Mouse (Mus musculus): ENCODE data around the gene Nasp.
A peak's percentile ranks its signal among the peaks of the same experiment; 100 is the strongest.
"Not testable (repeated sequence)": the region's sequence is repeated elsewhere in the genome, so short reads cannot be mapped to it uniquely, and the experiment has no call there.

Nasp gene

DNA sequence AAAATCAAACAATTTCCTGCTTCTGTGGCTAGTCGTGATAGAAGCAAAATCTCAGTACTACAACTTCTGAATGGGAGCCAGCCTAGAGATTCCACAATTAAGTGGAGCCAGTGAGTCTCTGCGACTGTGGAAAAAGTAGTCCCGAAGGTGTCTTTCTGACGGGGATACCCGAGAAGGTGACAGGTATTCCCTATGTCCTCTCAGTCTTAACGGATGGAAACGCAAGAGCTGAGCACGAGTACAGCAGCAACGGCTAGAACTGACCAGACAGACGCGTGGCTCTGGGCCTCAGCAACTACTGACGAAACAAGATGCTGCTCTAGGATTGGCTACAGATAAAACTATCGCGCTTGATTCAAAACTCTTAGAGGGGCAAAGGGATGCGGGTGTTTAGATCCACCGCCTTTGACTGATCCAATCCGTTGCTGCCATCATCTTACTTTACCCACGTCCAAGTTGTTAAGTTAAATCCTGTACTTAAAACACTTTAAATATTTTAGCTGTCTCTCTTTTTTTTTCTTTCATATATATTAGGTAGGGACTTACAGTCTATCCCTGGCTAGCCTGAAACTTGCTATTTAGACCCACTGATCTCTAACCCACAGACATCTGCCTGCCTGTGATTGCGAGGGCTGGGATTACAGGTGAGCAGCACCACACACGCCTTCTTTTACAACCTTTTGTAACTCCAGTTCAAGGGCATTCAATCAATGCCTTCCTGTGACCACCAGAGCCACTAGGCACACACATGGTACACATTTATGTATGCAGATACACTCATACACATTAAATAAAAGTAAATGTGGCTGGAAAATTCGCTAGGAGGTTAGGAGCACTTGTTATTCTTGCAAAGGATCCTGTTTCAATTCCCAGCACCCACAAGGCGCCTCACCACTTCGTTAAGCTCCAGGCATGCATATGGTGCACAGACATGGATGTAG lies at the start of gene Nasp:
Nasp (minus strand) TSS at position 220 of the 941 bp plus-strand sequence.
- DNase-seq (ENCODE audit: low spot score) = no peak

DNA sequence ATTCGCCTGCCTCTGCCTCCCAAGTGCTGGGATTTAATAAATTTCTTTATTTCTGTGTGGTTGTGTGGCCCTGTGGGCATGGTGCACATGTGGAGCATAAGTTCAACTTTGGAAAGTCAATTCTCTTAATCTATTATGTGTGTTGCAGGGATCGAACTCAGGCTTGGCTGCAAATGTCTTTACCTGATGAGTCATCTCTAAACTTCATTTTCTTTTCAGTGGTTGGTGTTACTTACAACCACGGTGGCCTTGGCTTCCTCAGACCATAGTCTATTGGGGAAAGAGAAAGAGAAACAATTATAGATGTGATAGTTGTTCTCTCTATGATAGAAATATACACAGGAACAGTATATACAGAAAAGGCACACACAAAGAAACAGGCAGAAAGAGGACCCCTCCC lies 48.3 kb upstream of the Nasp start:
- no peak for DNase-seq (ENCODE audit: low spot score)

GRCm38 (mm10) chr4:116674761-116675160 lies 47.0 kb upstream of the Nasp start:
- not testable (repeated sequence) for DNase-seq (ENCODE audit: low spot score)

DNA sequence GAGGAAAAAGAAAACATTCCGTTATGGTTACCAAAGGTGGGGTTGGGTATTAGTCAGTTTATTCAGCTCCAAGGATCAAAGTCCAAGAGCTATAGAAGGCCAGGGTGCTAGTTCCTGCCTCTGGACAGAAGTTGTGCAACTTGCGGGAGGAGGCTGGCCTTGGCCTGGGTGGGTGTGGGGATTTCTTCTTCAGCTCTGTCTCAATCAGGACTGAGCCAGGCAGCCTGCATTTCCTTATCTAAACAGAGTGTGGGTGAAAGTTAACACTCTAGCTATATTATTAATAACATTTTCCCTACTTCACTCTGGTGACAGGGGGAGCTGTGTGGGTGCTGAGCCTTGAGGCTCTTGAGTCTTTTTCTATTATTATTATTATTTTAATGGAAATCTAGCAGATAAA lies 45.0 kb upstream of the Nasp start:
- DNase-seq (ENCODE audit: low spot score) = no peak

- DNase-seq (ENCODE audit: low spot score) = no peak
Observed at GRCm38 (mm10) chr4:116669291-116669690, 41.5 kb upstream of the Nasp start.

DNA sequence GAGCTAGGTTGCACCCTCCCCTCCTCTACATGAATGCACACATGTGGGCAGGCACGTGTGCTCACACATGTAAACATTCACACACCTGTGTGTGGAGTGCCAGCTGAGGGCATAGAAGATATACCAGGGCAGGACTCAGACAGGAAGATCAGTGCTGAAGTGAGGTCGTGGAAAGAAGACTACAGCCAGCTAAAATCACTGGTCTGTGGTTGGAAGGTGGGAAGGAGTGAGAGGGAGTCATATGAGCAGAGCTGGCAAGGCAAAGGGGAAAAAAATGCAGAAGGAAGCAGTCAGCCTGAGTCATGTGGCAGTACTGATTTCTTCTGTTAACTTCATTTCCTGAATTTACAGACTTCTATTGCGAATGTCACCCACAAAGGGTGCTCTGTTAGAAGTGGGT lies 40.4 kb upstream of the Nasp start:
- no peak for DNase-seq (ENCODE audit: low spot score)

DNA sequence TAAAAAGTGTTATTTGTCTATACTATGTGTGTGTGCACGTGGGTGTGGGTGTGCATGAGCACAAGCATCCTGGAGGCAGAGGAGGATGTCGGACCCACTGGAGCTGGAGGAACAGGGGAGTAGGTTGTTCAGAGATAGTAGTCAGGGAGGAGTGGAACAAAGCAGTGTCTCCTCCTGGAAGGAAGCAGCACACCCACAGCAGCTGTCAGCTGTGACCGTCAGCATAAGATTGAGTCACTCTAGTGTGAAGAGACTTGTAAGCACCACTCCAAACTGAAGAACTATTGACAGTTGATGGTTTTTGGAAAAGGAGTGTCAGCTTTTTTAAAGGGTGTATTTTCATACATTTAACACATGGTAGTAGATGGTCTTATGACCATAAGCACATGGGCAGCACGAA lies 38.9 kb upstream of the Nasp start:
- no peak for DNase-seq (ENCODE audit: low spot score)

GRCm38 (mm10) chr4:116661998-116662397 lies 34.3 kb upstream of the Nasp start:
- no peak for DNase-seq (ENCODE audit: low spot score)

DNA sequence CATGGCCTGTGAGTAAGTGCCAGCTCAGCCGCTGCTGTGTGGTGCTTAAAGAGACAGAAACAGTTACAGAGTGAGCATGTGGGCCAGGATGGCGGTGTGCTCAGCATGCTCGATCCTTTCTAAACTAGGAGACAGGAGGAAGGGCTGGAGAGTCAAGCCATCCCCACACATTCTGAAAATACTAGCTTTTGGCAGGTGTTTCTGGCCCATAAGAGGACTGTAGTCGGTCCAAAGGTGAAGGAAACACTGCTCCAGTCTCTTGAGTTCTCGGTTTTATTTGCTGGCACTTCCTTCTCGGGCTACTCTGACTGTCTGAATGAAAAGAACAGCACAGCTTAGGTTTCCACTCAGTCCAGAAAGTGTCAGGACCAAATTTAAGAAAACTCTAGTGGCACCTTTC lies 33.1 kb upstream of the Nasp start:
- no peak for DNase-seq (ENCODE audit: low spot score)

- DNase-seq (ENCODE audit: low spot score) = not testable (repeated sequence)
Observed at GRCm38 (mm10) chr4:116659916-116660315, 32.2 kb upstream of the Nasp start.

- DNase-seq (ENCODE audit: low spot score) = no peak
Observed at GRCm38 (mm10) chr4:116659474-116659873, 31.7 kb upstream of the Nasp start.

- DNase-seq (ENCODE audit: low spot score) = no peak
Observed at GRCm38 (mm10) chr4:116657971-116658370, 30.2 kb upstream of the Nasp start.

GRCm38 (mm10) chr4:116655658-116656057 lies 27.9 kb upstream of the Nasp start:
- no peak for DNase-seq (ENCODE audit: low spot score)

DNA sequence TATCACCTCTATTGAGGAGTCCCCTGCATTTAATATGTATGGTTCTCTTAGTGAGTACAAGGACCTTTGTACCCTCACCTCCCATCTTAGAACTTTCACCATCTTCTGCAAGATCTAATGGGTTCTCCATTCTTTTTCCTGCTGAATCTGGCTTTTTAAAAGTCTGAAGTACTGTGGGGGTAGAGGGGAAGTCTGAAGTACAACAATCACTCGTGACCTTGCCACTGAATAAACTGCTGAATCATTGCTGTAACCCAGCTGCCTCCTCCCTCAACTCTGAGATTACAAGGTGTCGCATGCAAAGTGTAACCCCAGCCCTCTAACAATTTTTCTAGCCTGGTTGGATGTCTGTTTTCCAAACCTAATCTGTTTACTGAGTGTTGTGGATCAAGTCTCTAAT lies 27.4 kb upstream of the Nasp start:
- DNase-seq (ENCODE audit: low spot score) = no peak

- no peak for DNase-seq (ENCODE audit: low spot score)
Observed at GRCm38 (mm10) chr4:116653228-116653627, 25.5 kb upstream of the Nasp start.

DNA sequence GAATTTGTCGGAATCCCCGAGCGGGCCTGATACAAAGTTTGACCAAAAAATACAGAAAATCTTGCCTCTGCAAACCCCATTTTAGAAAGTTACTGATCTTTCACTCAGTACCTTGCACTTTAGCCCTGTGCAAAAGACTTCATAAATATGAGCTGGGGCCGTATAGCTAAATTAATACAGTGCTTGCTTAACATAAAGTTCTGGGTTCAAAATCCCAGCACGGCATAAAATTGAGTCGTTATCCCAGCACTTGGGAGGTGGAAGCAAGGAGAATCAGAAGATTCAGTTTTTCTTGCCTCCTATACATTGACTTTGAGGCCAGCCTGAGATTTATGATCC lies 24.0 kb upstream of the Nasp start:
- DNase-seq (ENCODE audit: low spot score) = no peak

- DNase-seq (ENCODE audit: low spot score) = peak; percentile 61
Observed at GRCm38 (mm10) chr4:116650924-116651796, 23.4 kb upstream of the Nasp start, which contains the start of gene Akr1a1. Gene Akr1a1 (minus strand): TSS chr4:116651680.

DNA sequence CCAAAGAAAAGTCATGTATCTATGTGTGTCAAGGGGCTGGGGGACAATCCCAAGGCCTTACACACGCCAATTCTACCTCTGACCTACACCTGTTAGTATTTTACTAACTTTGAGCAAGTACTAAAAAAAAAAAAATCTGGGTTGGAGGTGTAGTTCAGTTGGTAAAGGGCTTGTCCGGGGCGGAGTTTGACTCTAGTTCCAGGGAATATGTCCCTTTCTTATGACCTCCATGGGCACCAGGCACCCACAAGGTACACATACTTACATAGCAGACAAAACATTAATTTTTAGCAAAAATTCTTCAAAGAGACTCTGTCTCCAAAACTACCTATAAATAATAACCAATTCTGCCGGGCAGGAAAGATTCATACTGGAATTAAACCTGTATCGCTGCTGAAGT lies 22.6 kb upstream of the Nasp start:
- DNase-seq (ENCODE audit: low spot score) = no peak

DNA sequence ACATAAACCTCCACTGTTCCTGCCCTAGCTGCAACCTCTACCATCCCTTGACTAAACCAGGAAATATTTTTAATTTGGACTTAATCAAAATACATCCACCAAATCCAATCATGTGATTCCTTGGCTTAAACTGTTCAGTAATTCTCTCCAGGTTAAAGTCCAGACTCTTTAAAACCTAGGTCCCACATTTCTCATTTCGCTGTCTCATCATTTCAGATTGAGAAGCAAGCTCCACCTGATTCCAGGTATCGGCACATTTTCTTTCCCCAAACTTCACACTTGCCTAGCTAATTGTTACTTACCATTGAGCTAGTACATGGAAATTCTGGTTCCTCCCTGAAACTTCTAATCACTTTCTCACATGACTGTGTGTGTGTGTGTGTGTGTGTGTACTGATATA lies 21.7 kb upstream of the Nasp start:
- DNase-seq (ENCODE audit: low spot score) = no peak

GRCm38 (mm10) chr4:116645624-116646023 lies 17.9 kb upstream of the Nasp start:
- no peak for DNase-seq (ENCODE audit: low spot score)

- no peak for DNase-seq (ENCODE audit: low spot score)
Observed at GRCm38 (mm10) chr4:116644326-116644725, 16.6 kb upstream of the Nasp start.

- DNase-seq (ENCODE audit: low spot score) = no peak
Observed at GRCm38 (mm10) chr4:116642071-116642470, 14.3 kb upstream of the Nasp start.

GRCm38 (mm10) chr4:116638821-116639220 lies 11.1 kb upstream of the Nasp start:
- no peak for DNase-seq (ENCODE audit: low spot score)

Data from urinary bladder, postnatal 10 days (tissue).